Mouse (Mus musculus) bone marrow, adult 2 months (tissue): ENCODE data around the gene Sfn.

ENCODE experiments used
- CTCF ChIP-seq: fragments of 200-500 bp; IDR thresholded peaks from 2 replicates; pipeline ENCODE4 v1.5.1; 2011; ENCODE audit warnings: low read length, control low read depth; ENCODE audit not compliant: control insufficient read depth, insufficient read depth
- POLR2A ChIP-seq: fragments of 200-500 bp; IDR thresholded peaks from 2 replicates; pipeline ENCODE4 v1.6.1; 2011; ENCODE audit warnings: low read depth, mild to moderate bottlenecking, control low read depth, low read length, borderline replicate concordance; ENCODE audit not compliant: control insufficient read depth

DNA sequence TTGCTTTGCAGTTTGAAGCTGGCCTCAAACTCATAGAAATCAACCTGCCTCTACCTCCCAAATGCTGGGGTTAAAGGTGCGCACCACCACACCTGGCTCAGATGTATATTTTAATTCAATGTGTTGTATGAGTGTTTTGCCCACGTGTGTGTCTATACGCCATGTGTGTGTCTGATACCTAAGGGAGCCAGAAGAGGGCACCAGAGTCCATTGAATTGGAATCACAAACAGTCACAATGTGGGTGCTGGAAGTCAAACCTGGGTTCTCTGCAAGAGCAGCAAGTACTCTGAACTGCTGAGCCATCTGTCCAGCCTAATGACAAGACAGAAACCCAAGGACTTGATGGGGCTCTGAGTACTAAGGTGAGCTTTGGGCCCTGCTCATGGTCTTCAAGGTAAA, 43.2 kb upstream of the Sfn start:
- TF ChIP-seq CTCF, result no peak
- no peak for TF ChIP-seq POLR2A
